Mouse (Mus musculus) lung, embryonic 16.5 days (tissue): ENCODE results near the gene Smarca4. TPM values are rescaled to one million over a fixed set of nuclear protein-coding genes. Genes with fewer than 3 reads are reported as not detected.
A peak's percentile ranks its signal among the peaks of the same experiment; 100 is the strongest.

Source experiments
- ATAC-seq: fragments of 200-750 bp; cut with Nextera tagmentation; 2 replicates; pipeline ENCODE4 v1.8.0; 2017; ENCODE audit warnings: low read depth, mild to moderate bottlenecking, moderate library complexity
- H3K27ac ChIP-seq: fragments of 300-500 bp; sonication (generic); 2 replicates; pipeline ENCODE4 v1.5.1; 2014; ENCODE audit warnings: mild to moderate bottlenecking, control low read depth, low read length
- H3K27me3 ChIP-seq: fragments of 300-500 bp; sonication (generic); 2 replicates; pipeline ENCODE4 v1.6.1; 2014; ENCODE audit warnings: low read depth, low read length, mixed read lengths; ENCODE audit not compliant: control insufficient read depth, insufficient read depth
- H3K36me3 ChIP-seq: fragments of 300-500 bp; sonication (generic); 2 replicates; pipeline ENCODE4 v1.6.1; 2014; ENCODE audit warnings: low read length; ENCODE audit not compliant: control insufficient read depth, insufficient read depth
- H3K4me1 ChIP-seq: fragments of 300-500 bp; sonication (generic); replicated peaks from 2 replicates; pipeline ENCODE4 v1.6.1; 2014; ENCODE audit warnings: low read length, mixed read lengths; ENCODE audit not compliant: control insufficient read depth, insufficient read depth
- H3K4me2 ChIP-seq: fragments of 300-500 bp; sonication (generic); 2 replicates; pipeline ENCODE4 v1.6.1; 2014; ENCODE audit warnings: low read depth, low read length, control low read depth
- H3K4me3 ChIP-seq: fragments of 300-500 bp; sonication (generic); 2 replicates; pipeline ENCODE4 v1.5.1; 2014; ENCODE audit warnings: mild to moderate bottlenecking, low read length, control low read depth
- H3K9ac ChIP-seq: fragments of 300-500 bp; sonication (generic); 2 replicates; pipeline ENCODE4 v1.6.1; 2014; ENCODE audit warnings: low read length, control low read depth
- H3K9me3 ChIP-seq: fragments of 300-500 bp; sonication (generic); 2 replicates; pipeline ENCODE4 v1.6.1; 2016; ENCODE audit warnings: low read length; ENCODE audit not compliant: control insufficient read depth
- WGBS: fragments of 180-500 bp; shearing (Covaris S2); extraction: QIAGEN DNeasy Blood & Tissue Kit; methylation state at CpG from one replicate; pipeline ENCODE4 v1.1.7; 2014; 5-methylcytosine and 5-hydroxymethylcytosine counted together
- polyA plus RNA-seq: library from polyadenylated mRNA; unstranded; fragments of >200 nt; fragmentation: Nextera tagmentation; extraction: Ambion mirVana; gene quantifications from 2 replicates; pipeline ENCODE4 v1.2.1, GENCODE M21; 2015

Gene Smarca4
- polyA plus RNA-seq, 1 experiment from 2014 or later = 74.0 TPM

DNA sequence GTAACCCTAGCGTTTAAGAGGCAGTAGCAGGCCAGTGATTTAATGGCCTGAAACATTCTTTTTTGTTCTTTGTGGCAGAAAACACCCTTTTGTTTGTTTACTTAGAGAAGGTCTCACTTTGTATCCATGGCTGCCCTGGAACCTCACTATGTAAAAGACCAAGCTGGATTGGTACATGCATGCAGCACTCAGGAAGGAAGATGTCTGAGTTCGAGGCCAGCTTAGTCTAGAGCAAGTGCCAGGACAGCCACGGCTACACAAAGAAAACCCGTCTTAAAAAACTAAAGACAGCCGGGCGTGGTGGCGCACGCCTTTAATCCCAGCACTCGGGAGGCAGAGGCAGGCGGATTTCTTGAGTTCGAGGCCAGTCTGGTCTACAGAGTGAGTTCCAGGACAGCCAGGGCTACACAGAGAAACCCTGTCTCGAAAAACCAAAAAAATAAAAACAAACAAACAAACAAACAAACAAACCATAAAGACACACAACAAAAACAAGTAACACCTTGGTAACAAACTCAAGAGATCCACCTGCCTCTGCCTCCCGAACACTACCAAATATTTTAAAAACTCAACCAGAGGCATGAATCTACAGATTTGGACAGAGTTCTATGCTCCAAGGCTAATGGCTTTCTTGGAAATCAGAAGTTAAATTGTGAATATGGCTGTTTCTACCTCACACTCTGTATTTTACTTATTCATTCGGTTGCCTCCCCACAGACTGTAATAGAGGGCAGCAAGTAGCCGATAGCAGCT lies 929 bp upstream of the Smarca4 start:
- Histone ChIP-seq H3K27ac (peak overlapping the region; percentile 94), H3K9me3 (no peaks in the 10 kb centered on the region), H3K36me3 (no peaks in the 10 kb centered on the region), H3K4me2 (peak overlapping the region; percentile 56), H3K27me3 (no peaks in the 10 kb centered on the region), H3K4me3 (peak overlapping the region; percentile 83), H3K9ac (peak overlapping the region; percentile 80), H3K4me1 (peaks cover 7% of the 10 kb centered on the region)
- ATAC-seq = no peak
- 72% methylated on average over 15 of the region's 15 CpGs for WGBS

- H3K27me3 ChIP-seq = no peaks in the 10 kb centered on the region
- WGBS = under 1% methylated on average over 46 of the region's 57 CpGs
- H3K36me3 ChIP-seq = no peaks in the 10 kb centered on the region
- H3K4me1 ChIP-seq = peaks cover 7% of the 10 kb centered on the region
- peak overlapping the region; percentile 94 for H3K9ac ChIP-seq
- H3K4me3 ChIP-seq = peak overlapping the region; percentile 83
- H3K4me2 ChIP-seq = peak overlapping the region; percentile 78
- H3K27ac ChIP-seq = peak overlapping the region; percentile 98
- no peaks in the 10 kb centered on the region for H3K9me3 ChIP-seq
- ATAC-seq = peak; percentile 82
Measured at GRCm38 (mm10) chr9:21616232-21616781, 338 bp downstream of the Smarca4 start.

DNA sequence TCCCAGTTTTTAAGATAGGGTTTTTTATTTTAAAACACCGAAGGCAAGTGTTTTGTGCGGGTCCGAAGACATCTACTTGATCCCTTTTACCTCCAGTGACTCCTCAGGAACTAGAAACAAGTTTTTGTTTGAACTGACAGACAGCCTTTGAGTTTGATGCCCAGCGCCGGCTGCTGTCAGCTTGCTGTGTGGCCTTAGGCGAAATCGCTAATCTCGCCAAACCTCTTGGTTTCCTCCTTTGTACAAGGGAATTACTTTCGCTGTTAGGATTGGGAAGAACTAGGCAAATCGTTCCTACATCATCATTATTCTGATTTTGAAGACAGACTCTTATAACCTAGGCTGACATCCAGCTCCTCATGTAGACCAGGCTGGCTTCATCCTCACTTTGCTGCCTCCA lies 1.1 kb downstream of the Smarca4 start:
- ATAC-seq = no peak
- peak overlapping the region; percentile 94 for H3K9ac ChIP-seq
- H3K4me2 ChIP-seq = peak overlapping the region; percentile 78
- no peaks in the 10 kb centered on the region for H3K9me3 ChIP-seq
- 4% methylated on average over 10 of the region's 10 CpGs for WGBS
- H3K36me3 ChIP-seq = no peaks in the 10 kb centered on the region
- H3K27ac ChIP-seq = peak overlapping the region; percentile 98
- H3K4me3 ChIP-seq = peak overlapping the region; percentile 83
- H3K27me3 ChIP-seq = no peaks in the 10 kb centered on the region
- H3K4me1 ChIP-seq = peaks cover 7% of the 10 kb centered on the region

DNA sequence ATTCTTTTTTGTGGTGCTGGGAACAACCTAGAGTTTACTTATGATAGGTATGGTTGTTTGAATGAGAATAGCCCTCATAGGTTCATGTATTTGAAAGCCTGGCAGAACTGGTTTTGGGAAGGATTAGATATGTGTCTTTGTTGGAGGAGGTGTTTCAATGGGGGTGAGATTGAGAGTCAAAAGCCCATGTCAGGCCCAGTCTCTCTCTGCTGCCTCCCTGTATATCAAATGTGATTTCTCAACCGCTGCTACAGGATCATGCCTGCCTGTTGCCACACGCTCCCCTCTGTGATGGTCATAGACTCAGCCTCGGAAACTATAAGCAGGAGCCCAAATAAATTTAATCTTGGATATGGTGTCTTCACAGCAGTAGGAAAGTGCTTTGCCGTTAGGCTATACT lies 4.3 kb downstream of the Smarca4 start:
- H3K27me3 ChIP-seq = no peaks in the 10 kb centered on the region
- H3K9me3 ChIP-seq = no peaks in the 10 kb centered on the region
- no peak overlapping the region for H3K4me3 ChIP-seq
- no peaks in the 10 kb centered on the region for H3K36me3 ChIP-seq
- 82% methylated on average over 4 of the region's 4 CpGs for WGBS
- no peak overlapping the region for H3K27ac ChIP-seq
- ATAC-seq = no peak
- no peak overlapping the region for H3K4me2 ChIP-seq
- peaks cover 4% of the 10 kb centered on the region; the same call in 1 of the 2 replicates for H3K4me1 ChIP-seq
- no peak overlapping the region for H3K9ac ChIP-seq

GRCm38 (mm10) chr9:21622676-21623075 lies 6.7 kb downstream of the Smarca4 start:
- H3K27ac ChIP-seq = no peak overlapping the region
- no peak for ATAC-seq
- H3K4me3 ChIP-seq = no peak overlapping the region
- no peak overlapping the region for H3K9ac ChIP-seq
- H3K27me3 ChIP-seq = no peaks in the 10 kb centered on the region
- no peaks in the 10 kb centered on the region for H3K9me3 ChIP-seq
- WGBS = 97% methylated on average over 1 of the region's 1 CpGs
- no peak overlapping the region for H3K4me2 ChIP-seq
- H3K36me3 ChIP-seq = no peaks in the 10 kb centered on the region
- peaks cover 4% of the 10 kb centered on the region; the same call in 1 of the 2 replicates for H3K4me1 ChIP-seq

DNA sequence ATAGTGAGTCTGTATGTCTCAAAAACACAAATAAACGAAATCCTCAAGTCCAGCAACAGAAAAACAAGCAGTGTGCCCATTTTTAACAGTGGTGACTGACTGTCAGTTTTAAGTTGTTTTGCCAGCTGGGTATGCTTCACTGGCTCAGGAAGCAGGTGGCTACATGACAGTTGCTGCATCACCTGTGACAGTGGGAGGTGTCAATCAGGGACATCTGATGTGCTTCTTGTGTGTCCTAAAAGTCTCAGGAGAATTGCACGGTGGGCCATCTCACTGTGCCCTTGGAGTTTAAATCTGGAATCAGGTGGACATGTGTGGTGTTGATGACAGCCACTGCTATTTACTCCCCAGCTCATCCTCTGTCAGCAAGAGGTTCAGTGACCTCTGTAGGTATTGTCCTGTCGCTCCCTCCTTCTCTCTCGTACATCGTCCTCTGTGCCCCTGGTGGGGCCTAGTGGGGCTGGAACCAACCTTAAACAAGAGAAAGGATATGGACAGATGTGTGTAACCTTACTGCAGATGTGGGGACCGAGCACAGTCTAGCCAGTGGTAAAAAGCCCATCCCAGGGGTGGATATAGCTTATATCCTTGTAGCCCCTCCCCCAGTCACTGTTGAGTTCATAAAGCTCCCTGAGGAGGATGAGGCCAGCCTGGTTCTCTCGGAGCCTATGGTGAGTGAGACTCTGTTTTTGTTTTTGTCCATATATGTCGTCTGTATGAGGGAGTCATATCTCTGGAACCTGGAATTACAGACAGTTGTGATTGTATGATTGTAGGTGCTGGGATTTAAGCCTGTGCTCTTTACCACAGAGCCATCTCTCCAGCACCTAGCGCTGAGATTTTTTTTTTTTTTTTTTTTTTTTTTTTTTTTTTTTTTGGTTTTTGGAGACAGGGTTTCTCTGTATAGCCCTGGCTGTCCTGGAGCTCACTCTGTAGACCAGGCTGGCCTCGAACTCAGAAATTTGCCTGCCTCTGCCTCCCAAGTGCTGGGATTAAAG lies 9.7 kb downstream of the Smarca4 start:
- H3K36me3 ChIP-seq = no peaks in the 10 kb centered on the region
- H3K4me2 ChIP-seq = no peak overlapping the region
- WGBS = 87% methylated on average over 10 of the region's 10 CpGs
- no peak overlapping the region for H3K4me3 ChIP-seq
- H3K4me1 ChIP-seq = no peaks in the 10 kb centered on the region
- no peak for ATAC-seq
- H3K27ac ChIP-seq = no peak overlapping the region
- no peaks in the 10 kb centered on the region for H3K27me3 ChIP-seq
- H3K9me3 ChIP-seq = no peaks in the 10 kb centered on the region
- H3K9ac ChIP-seq = no peak overlapping the region

DNA sequence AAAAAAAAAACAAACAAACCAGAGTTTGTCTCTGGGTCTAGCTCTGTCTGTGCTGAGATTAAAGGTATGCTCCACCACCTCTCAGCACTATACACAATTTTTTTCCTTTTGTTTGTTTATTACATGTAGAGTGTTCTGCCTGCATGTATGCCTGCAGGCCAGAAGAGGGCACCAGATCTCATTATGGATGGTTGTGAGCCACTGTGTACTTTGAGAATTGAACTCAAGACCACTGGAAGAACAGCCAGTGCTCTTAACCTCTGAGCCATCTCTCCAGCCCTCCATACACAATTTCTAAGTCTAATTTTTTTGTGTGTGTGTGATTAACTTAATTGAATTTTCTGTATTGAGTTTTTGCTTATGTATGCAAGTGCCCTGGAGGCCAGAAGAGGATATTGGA lies 10.6 kb downstream of the Smarca4 start:
- Histone ChIP-seq H3K4me3 (no peak overlapping the region), H3K9me3 (no peaks in the 10 kb centered on the region), H3K36me3 (peaks cover 2% of the 10 kb centered on the region; the same call in 1 of the 2 replicates), H3K4me2 (no peak overlapping the region), H3K27me3 (no peaks in the 10 kb centered on the region), H3K9ac (no peak overlapping the region), H3K27ac (no peak overlapping the region), H3K4me1 (no peaks in the 10 kb centered on the region)
- ATAC-seq = no peak

DNA sequence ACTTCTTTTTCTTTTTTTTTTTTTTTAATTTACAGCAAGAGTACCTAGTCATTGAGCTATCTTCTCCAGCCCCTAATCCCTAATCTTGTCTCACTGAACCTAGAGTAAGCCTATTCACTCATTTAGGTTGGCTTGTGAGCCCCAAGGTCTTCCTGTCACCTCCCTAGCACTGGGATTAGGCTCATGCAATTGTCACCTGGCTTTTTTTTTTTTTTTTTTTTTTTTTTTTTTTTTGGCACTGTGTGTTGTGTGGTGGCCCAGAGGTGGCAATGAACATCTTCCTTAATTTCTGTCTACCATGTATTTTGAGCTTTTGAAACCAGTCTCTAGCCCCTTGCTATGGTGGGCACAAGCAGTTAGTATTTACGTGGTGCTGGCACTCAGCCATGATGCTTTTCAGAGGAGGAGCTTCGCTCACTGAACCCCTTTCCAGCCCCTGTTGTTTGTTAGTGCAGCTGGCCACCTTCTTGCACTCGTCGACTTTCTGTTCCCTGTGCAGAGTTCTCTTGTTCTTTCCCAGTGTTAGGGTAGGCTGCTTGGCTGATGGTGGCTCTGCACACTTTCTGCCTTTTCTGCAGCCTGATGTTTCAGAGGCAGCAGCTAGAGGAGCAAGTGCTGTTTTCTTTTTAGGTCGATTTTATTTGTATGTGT lies 11.3 kb downstream of the Smarca4 start:
- no peaks in the 10 kb centered on the region for H3K4me1 ChIP-seq
- H3K36me3 ChIP-seq = peaks cover 2% of the 10 kb centered on the region; the same call in 1 of the 2 replicates
- no peak overlapping the region for H3K27ac ChIP-seq
- 61% methylated on average over 5 of the region's 5 CpGs for WGBS
- ATAC-seq = no peak
- H3K9ac ChIP-seq = no peak overlapping the region
- H3K9me3 ChIP-seq = no peaks in the 10 kb centered on the region
- H3K4me3 ChIP-seq = no peak overlapping the region
- no peak overlapping the region for H3K4me2 ChIP-seq
- H3K27me3 ChIP-seq = no peaks in the 10 kb centered on the region
